Mouse (Mus musculus) subcutaneous adipose tissue, adult 2 months (tissue): ENCODE results near the gene Gm26938. TPM values are rescaled to one million over a fixed set of nuclear protein-coding genes. Genes with fewer than 3 reads are reported as not detected.

Experiments
- polyA plus RNA-seq: library from polyadenylated mRNA; depleted of rRNA; stranded (reverse); fragments of >200 nt; gene quantifications from 2 replicates; pipeline ENCODE4 v1.2.3, GENCODE M21; 2012; ENCODE audit warnings: low replicate concordance; rRNA removed

The Gm26938 gene
- not detected in 2 replicates for polyA plus RNA-seq

DNA sequence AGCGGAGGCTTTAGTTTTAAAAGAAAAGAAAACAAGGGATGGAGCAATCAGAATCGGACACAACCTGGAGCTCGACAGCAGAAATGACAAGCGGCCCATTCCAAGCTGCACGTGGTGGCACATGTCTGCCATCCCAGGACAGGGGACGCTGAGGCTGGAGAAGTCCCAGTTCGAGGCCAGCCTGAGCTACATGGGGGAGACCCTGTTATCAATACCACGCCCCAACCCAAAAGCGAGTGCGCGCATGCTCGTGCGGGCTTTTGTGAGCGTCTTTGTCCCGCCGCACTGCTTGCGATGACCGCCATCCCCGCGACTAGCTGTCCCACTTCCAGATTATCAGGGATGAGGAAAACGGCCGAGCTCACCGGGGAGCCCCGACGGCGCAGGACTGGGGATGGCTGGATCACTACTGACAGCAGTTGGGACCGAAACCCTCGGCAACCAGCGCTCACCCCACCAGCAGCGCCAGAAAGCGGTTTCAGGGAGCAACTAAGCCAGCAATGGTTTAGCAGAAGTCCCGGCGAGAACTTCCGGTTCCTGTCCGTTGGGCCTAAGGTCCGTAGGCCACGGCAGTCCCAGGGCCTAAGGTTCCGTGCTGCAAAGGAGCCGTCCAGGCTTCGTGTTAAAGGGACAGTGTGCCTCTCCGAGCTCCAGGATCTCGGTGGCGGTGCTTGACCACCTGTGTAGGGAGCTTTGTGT lies at the start of gene Gm26938, which contains the start of gene Psmg3:
Gene Gm26938 (minus strand): TSS at position 51 of the 699 bp plus-strand sequence.
Gene Psmg3 (minus strand): TSS at position 529 of the 699 bp plus-strand sequence.

DNA sequence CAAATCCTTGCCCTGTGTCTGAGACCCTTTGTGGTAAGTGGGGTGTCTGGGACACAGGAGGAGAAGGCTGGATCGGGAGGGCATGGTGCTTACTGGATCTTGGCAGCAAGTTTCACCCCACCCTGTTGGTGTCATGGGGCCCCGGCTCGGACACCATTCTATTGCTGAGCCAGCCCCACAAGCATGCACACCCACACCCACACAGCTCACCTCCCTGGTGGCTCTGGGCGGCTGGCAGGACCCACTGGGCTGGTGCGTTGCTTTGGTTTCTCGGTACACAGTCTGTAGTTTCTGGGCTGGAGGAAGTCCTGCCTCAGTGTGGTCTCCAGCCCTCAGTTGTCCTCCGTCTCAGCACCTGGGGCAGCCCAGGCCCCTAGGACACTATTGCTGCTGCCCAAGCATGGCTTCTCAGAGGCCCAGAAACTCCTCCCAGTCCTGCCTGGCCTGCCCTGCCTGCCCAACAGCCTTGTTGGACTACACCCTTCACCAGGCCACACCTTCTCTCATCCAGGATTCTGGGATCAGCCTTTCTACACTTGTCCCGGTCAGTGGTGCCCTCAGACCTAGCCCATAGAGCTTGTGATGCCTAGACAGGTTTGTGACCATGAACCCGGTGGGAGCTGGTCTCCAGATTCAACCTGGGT lies 6.5 kb downstream of the Gm26938 start, which contains the start of gene Tmem184a:
Gene Tmem184a (minus strand): TSS at position 380 of the 644 bp plus-strand sequence.

GRCm38 (mm10) chr5:139791227-139792158 lies 34.7 kb downstream of the Gm26938 start, which contains the start of gene Mafk:
Gene Mafk (plus strand): TSS chr5:139791513.

GRCm38 (mm10) chr5:139775216-139775926 lies 50.8 kb downstream of the Gm26938 start, which contains the start of gene Ints1:
Gene Ints1 (minus strand): TSS chr5:139775674.

Other genes starting within 250 kb of the Gm26938 start
- gene Micall2, start 90.1 kb downstream of the Gm26938 start, polyA plus RNA-seq, result 4.5 and 6.7 TPM in 2 replicates
- gene Ints1, start 50.7 kb downstream of the Gm26938 start, polyA plus RNA-seq, result 35.6 and 71.3 TPM in 2 replicates
- gene Mafk, start 34.9 kb downstream of the Gm26938 start, polyA plus RNA-seq, result 15.7 and 21.2 TPM in 2 replicates
- 0.23 and 14.0 TPM in 2 replicates for gene Tmem184a, start 6.5 kb downstream of the Gm26938 start, polyA plus RNA-seq
- 23.8 and 33.7 TPM in 2 replicates for gene Psmg3, start 478 bp upstream of the Gm26938 start, polyA plus RNA-seq
- 0.69 and 0.80 TPM in 2 replicates for gene Elfn1, start 81.5 kb upstream of the Gm26938 start, polyA plus RNA-seq